Mouse (Mus musculus) left cerebral cortex, adult 18-20 months (tissue): ENCODE measurements around the gene Dmrta2. TPM values are rescaled to one million over a fixed set of nuclear protein-coding genes. Genes with fewer than 3 reads are reported as not detected.

Experiments used
- DNase-seq, 2 experiments: peaks; one replicate each; pipeline ENCODE4 v3.0.0; 2021 to 2022; ENCODE audit warnings: low spot score in 2 of 2, mixed read lengths in 1 of 2
- long read RNA-seq, 2 experiments: library from polyadenylated mRNA; stranded (forward); transcript quantifications; one replicate each; pipeline ENCODE4 v2.0.0; 2021
- total RNA-seq, 2 experiments: library from RNA; stranded (reverse); gene quantifications; 2 replicates each; pipeline ENCODE4 v1.2.3; 2021

The Dmrta2 gene
- total RNA-seq, result 1 to 10 TPM; 2.1 to 2.6 TPM
- long read RNA-seq, experiment 1, result 0 reads
- long read RNA-seq, experiment 2, partial matches to known transcripts, result 0 of 1 reads
- long read RNA-seq, experiment 2, other reads (novel, unspliced or antisense), result 1 of 1 reads

GRCm38 (mm10) chr4:109977148-109978067 is at the start of gene Dmrta2:
Dmrta2 (plus strand) TSS chr4:109978053.
- no peak for DNase-seq

GRCm38 (mm10) chr4:109929058-109929457 is 48.8 kb upstream of the Dmrta2 start:
- no peak for DNase-seq

GRCm38 (mm10) chr4:109930445-109930844 is 47.4 kb upstream of the Dmrta2 start:
- DNase-seq, result no peak

- DNase-seq, result no peak
Measured at GRCm38 (mm10) chr4:109930935-109931334, 46.9 kb upstream of the Dmrta2 start.

- DNase-seq, result no peak
Measured at GRCm38 (mm10) chr4:109936557-109936956, 41.3 kb upstream of the Dmrta2 start.

- no peak for DNase-seq
Measured at GRCm38 (mm10) chr4:109939291-109939690, 38.6 kb upstream of the Dmrta2 start.

GRCm38 (mm10) chr4:109945554-109945953 is 32.3 kb upstream of the Dmrta2 start:
- DNase-seq, result no peak

GRCm38 (mm10) chr4:109949307-109949706 is 28.5 kb upstream of the Dmrta2 start:
- no peak for DNase-seq

- no peak for DNase-seq
Measured at GRCm38 (mm10) chr4:109953509-109953908, 24.3 kb upstream of the Dmrta2 start.

- no peak for DNase-seq
Measured at GRCm38 (mm10) chr4:109960201-109960935, 17.5 kb upstream of the Dmrta2 start.

GRCm38 (mm10) chr4:109963570-109964279 is 14.1 kb upstream of the Dmrta2 start:
- DNase-seq, result no peak

- no peak for DNase-seq
Measured at GRCm38 (mm10) chr4:109969561-109969960, 8.3 kb upstream of the Dmrta2 start.

- no peak for DNase-seq
Measured at GRCm38 (mm10) chr4:109973991-109974654, 3.7 kb upstream of the Dmrta2 start.

GRCm38 (mm10) chr4:109974655-109975380 is 3.0 kb upstream of the Dmrta2 start:
- DNase-seq, result no peak

- DNase-seq, result no peak
Measured at GRCm38 (mm10) chr4:109975381-109976240, 2.2 kb upstream of the Dmrta2 start.

- DNase-seq, result no peak
Measured at GRCm38 (mm10) chr4:109976273-109977147, 1.3 kb upstream of the Dmrta2 start.

- DNase-seq, result no peak
Measured at GRCm38 (mm10) chr4:109978068-109978857, 410 bp downstream of the Dmrta2 start.
